Mouse (Mus musculus): ENCODE results near the gene Ssxb2.
"Not testable (repeated sequence)": the region's sequence is repeated elsewhere in the genome, so short reads cannot be mapped to it uniquely, and the experiment has no call there.

Ssxb2 gene

DNA sequence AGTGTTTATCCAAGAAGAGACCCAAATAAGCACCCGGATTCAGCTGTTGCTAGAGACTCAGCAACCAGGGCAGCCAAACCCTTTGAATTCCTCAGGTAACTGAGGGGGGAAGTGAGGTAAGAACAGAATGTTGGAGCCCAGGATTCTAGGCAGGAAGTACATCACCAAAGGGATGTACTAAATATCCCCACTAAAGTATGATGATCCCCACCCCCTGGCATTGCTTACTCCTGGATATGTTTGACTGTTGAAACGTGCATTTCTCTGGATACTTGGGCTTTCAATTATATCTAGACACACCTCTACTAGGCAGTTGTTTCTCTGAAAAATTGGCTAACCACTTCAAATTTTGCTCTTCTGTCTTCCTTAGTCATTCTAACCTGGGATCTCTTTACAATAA, at the start of gene Ssxb2:
Ssxb2 (minus strand) TSS at position 101 of the 400 bp plus-strand sequence.
- not testable (repeated sequence) for DNase-seq

DNA sequence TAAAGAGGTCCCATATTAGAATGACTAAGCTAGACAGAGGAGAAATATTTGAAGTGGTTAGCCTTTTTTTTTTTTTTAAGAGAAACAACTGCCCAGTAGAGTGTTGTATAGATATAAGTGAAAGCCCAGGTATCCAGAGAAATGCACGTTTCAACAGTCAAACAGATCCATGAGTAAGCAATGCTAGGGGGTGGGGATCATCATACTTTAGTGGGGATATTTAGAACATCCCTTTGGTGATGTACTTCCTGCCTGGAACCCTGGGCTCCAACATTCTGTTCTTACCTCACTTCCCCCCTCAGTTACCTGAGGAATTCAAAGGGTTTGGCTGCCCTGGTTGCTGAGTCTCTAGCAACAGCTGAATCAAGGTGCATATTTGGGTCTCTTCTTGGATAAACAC, 48.5 kb downstream of the Ssxb2 start, which contains the start of gene Ssxb1:
Ssxb1 (plus strand) TSS at position 301 of the 400 bp plus-strand sequence.
- DNase-seq: not testable (repeated sequence)
